ENCODE assay signal across 15 mouse cellular contexts in the genomic region with DNA sequence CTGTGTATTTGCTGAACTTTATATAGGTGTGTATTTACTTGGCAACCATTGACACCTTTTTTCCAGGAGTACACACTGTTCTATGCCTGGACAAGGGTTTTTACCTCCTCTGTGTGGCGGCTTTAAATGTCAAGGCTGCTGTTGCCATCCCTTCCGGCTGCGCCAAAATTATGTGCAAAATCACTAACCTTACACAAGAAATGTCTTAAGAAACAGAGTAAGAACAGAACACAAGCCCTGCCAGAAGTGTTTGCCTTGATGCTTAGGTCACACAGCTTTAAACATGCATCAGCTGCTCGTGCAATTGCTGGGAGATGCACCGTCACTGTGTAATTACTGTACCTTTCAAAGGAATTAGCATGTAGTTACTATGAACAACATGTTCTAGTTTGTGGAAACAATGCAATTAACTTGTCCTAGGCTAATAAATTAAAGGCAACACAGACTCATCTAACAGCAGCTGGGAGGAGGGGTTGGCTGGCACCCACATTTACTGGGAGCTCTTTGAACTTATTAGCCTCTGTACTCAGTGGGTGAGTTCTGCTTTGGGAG.
DNase-seq lines count a peak whose midpoint lies in the region; ATAC-seq and TF ChIP-seq lines count a peak whose summit lies in the region.
"Had no signal": no experiment of that assay in that cellular context is flagged by ENCODE, and none has a peak within 500 bp of the region (broad histone marks: within the 10 kb centered on the region; RNA-seq: fewer than 3 reads in every experiment).

No protein-coding gene starts in this region.

- H3K9ac ChIP-seq in kidney, embryonic 16.5 days (replicated peaks; ENCODE audit: low read length): no peak overlapping the region
- H3K9ac ChIP-seq: limb, embryonic 12.5 days; lung, embryonic 14.5 days; midbrain, embryonic 13.5 days; neural tube, embryonic 13.5 days had no signal

- H3K4me2 ChIP-seq in kidney, embryonic 16.5 days (replicated peaks; ENCODE audit: low read depth, low read length): no peak overlapping the region
- H3K4me2 ChIP-seq: limb, embryonic 12.5 days; lung, embryonic 14.5 days; midbrain, embryonic 13.5 days; neural tube, embryonic 13.5 days had no signal

- intact Hi-C loops in left cerebral cortex, adult 2 months (cut with DNase I): no loop called here

- H3K9me3 ChIP-seq in kidney, embryonic 16.5 days (ENCODE audit: low read length): no peaks in the 10 kb centered on the region
- H3K9me3 ChIP-seq: limb, embryonic 12.5 days; midbrain, embryonic 13.5 days; neural tube, embryonic 13.5 days had no signal

- H3K27me3 ChIP-seq in kidney, embryonic 16.5 days (ENCODE audit: insufficient read depth, low read length): no peaks in the 10 kb centered on the region
- H3K27me3 ChIP-seq: limb, embryonic 12.5 days; midbrain, embryonic 13.5 days; neural tube, embryonic 13.5 days had no signal

- DNase-seq in kidney, adult 18-20 months: peak; percentile 13
- DNase-seq in adrenal gland, adult (ENCODE audit: inconsistent age in 2 of 2, low spot score in 1 of 2): peak; percentile 69 to 89
- peak; percentile 51 to 63 for DNase-seq in kidney, postnatal 36 days
- no peak for DNase-seq in left cerebral cortex, adult 2 months (ENCODE audit: extremely low spot score in 1 of 2, low spot score in 2 of 2)
- DNase-seq in thymus, postnatal 4 days: no peak
- no peak for DNase-seq in layer of hippocampus, adult 9-10 months (ENCODE audit: low spot score)
- DNase-seq: cerebellum, adult 11-12 months; embryo, embryonic 11 days; gastrocnemius, adult 2 months; lung, embryonic 14.5 days had no signal

- no peak overlapping the region for H3K4me3 ChIP-seq in kidney, embryonic 16.5 days (ENCODE audit: low read length)
- H3K4me3 ChIP-seq in brown adipose tissue, adult 24 weeks (ENCODE audit: insufficient read depth, low read depth, low read length): no peak overlapping the region
- no peak overlapping the region for H3K4me3 ChIP-seq in left cerebral cortex, adult 2 months
- H3K4me3 ChIP-seq: gastrocnemius, adult 2 months; limb, embryonic 12.5 days; midbrain, embryonic 13.5 days; neural tube, embryonic 13.5 days had no signal

- TF ChIP-seq CTCF in left cerebral cortex, adult 2 months (IDR thresholded peaks at IDR 0.05): no peak

- H3K27ac ChIP-seq in kidney, embryonic 16.5 days (ENCODE audit: low read length): no peak overlapping the region
- H3K27ac ChIP-seq in brown adipose tissue, adult 24 weeks (replicated peaks; ENCODE audit: low read depth, low read length): peak overlapping the region; percentile 99
- H3K27ac ChIP-seq in left cerebral cortex, adult 2 months: no peak overlapping the region
- H3K27ac ChIP-seq: gastrocnemius, adult 2 months; limb, embryonic 12.5 days; midbrain, embryonic 13.5 days; neural tube, embryonic 13.5 days had no signal

- WGBS in kidney, embryonic 16.5 days: 59% methylated on average over 5 of the region's 5 CpGs

- no peaks in the 10 kb centered on the region for H3K4me1 ChIP-seq in kidney, embryonic 16.5 days (ENCODE audit: insufficient read depth, low read length)
- no peaks in the 10 kb centered on the region; the same call in 1 of the 2 replicates for H3K4me1 ChIP-seq in brown adipose tissue, adult 24 weeks (ENCODE audit: control insufficient read depth, insufficient read depth, insufficient read length, low read length)
- H3K4me1 ChIP-seq: limb, embryonic 12.5 days; midbrain, embryonic 13.5 days; neural tube, embryonic 13.5 days had no signal

- H3K36me3 ChIP-seq in kidney, embryonic 16.5 days (ENCODE audit: insufficient read depth, low read length): no peaks in the 10 kb centered on the region
- H3K36me3 ChIP-seq: limb, embryonic 12.5 days; midbrain, embryonic 13.5 days; neural tube, embryonic 13.5 days had no signal

- no peak for ATAC-seq in kidney, embryonic 16.5 days (ENCODE audit: low FRiP score, low TSS enrichment)
- ATAC-seq: midbrain, embryonic 13.5 days had no signal

Comparison
In these comparisons a context has a peak if more than half of its experiments do, and no peak if none do; other contexts are left out.
1. DNase-seq: peak in kidney, adult 18-20 months (single experiment), adrenal gland, adult (2 of 2) and kidney, postnatal 36 days (2 of 2); none in left cerebral cortex, adult 2 months (0 of 2), thymus, postnatal 4 days (single experiment) and layer of hippocampus, adult 9-10 months (single experiment).